Mouse (Mus musculus): ENCODE data around the gene 2310034G01Rik.

The 2310034G01Rik gene

GRCm38 (mm10) chr19:46350168-46350932 lies at the start of gene 2310034G01Rik:
2310034G01Rik (minus strand) TSS chr19:46350302.
- no peak for DNase-seq (ENCODE audit: low spot score)

GRCm38 (mm10) chr19:46399886-46400285 lies 49.8 kb upstream of the 2310034G01Rik start:
- no peak for DNase-seq (ENCODE audit: low spot score)

GRCm38 (mm10) chr19:46399372-46399771 lies 49.3 kb upstream of the 2310034G01Rik start:
- no peak for DNase-seq (ENCODE audit: low spot score)

- DNase-seq (ENCODE audit: low spot score), result no peak
Measured at GRCm38 (mm10) chr19:46398401-46398800, 48.3 kb upstream of the 2310034G01Rik start.

GRCm38 (mm10) chr19:46397436-46398001 lies 47.4 kb upstream of the 2310034G01Rik start:
- peak; percentile 15 for DNase-seq (ENCODE audit: low spot score)

GRCm38 (mm10) chr19:46396686-46397435 lies 46.8 kb upstream of the 2310034G01Rik start, which contains the start of gene Sufu:
Sufu (plus strand) TSS chr19:46396896.
- DNase-seq (ENCODE audit: low spot score), result peak; percentile 99

- DNase-seq (ENCODE audit: low spot score), result no peak
Measured at GRCm38 (mm10) chr19:46396109-46396508, 46.0 kb upstream of the 2310034G01Rik start.

GRCm38 (mm10) chr19:46395109-46396009 lies 45.3 kb upstream of the 2310034G01Rik start, which contains the start of gene Actr1a:
Actr1a (minus strand) TSS chr19:46395748.
- peak; percentile 97 for DNase-seq (ENCODE audit: low spot score)

- no peak for DNase-seq (ENCODE audit: low spot score)
Measured at GRCm38 (mm10) chr19:46394712-46395108, 44.6 kb upstream of the 2310034G01Rik start.

- peak; percentile 28 for DNase-seq (ENCODE audit: low spot score)
Measured at GRCm38 (mm10) chr19:46392018-46392417, 41.9 kb upstream of the 2310034G01Rik start.

- no peak for DNase-seq (ENCODE audit: low spot score)
Measured at GRCm38 (mm10) chr19:46389872-46390271, 39.8 kb upstream of the 2310034G01Rik start.

- no peak for DNase-seq (ENCODE audit: low spot score)
Measured at GRCm38 (mm10) chr19:46382275-46382674, 32.2 kb upstream of the 2310034G01Rik start.

- no peak for DNase-seq (ENCODE audit: low spot score)
Measured at GRCm38 (mm10) chr19:46375891-46376290, 25.8 kb upstream of the 2310034G01Rik start.

GRCm38 (mm10) chr19:46375489-46375888 lies 25.4 kb upstream of the 2310034G01Rik start:
- no peak for DNase-seq (ENCODE audit: low spot score)

- no peak for DNase-seq (ENCODE audit: low spot score)
Measured at GRCm38 (mm10) chr19:46374477-46375088, 24.5 kb upstream of the 2310034G01Rik start.

GRCm38 (mm10) chr19:46369204-46369603 lies 19.1 kb upstream of the 2310034G01Rik start:
- DNase-seq (ENCODE audit: low spot score), result no peak

- no peak for DNase-seq (ENCODE audit: low spot score)
Measured at GRCm38 (mm10) chr19:46367798-46368590, 17.9 kb upstream of the 2310034G01Rik start.

- DNase-seq (ENCODE audit: low spot score), result no peak
Measured at GRCm38 (mm10) chr19:46363294-46364009, 13.3 kb upstream of the 2310034G01Rik start.

GRCm38 (mm10) chr19:46362104-46362503 lies 12.0 kb upstream of the 2310034G01Rik start:
- no peak for DNase-seq (ENCODE audit: low spot score)

GRCm38 (mm10) chr19:46358381-46358780 lies 8.3 kb upstream of the 2310034G01Rik start:
- DNase-seq (ENCODE audit: low spot score), result no peak

All from ovary, postnatal 14 days (tissue).